Mouse (Mus musculus) ES-Bruce4 (cell line): ENCODE data around the gene Rhot1. TPM values are rescaled to one million over a fixed set of nuclear protein-coding genes. Genes with fewer than 3 reads are reported as not detected.
A peak's percentile ranks its signal among the peaks of the same experiment; 100 is the strongest.

Experiments
- H3K27ac ChIP-seq: 2 replicates; pipeline ENCODE4 v1.5.1; 2012; ENCODE audit warnings: low read length, inconsistent platforms; ENCODE audit not compliant: insufficient read depth
- H3K27me3 ChIP-seq: 2 replicates; pipeline ENCODE4 v1.6.1; 2012; ENCODE audit warnings: mild to moderate bottlenecking, low read length, inconsistent platforms; ENCODE audit not compliant: control insufficient read depth, poor library complexity, insufficient read depth, severe bottlenecking
- H3K36me3 ChIP-seq: 2 replicates; pipeline ENCODE4 v1.6.1; 2012; ENCODE audit warnings: inconsistent platforms, mild to moderate bottlenecking, low read length, moderate library complexity; ENCODE audit not compliant: control insufficient read depth, poor library complexity, insufficient read depth, severe bottlenecking
- H3K4me1 ChIP-seq: one replicate; pipeline ENCODE4 v1.8.1; 2011; ENCODE audit warnings: low read length; ENCODE audit not compliant: control insufficient read depth, insufficient read depth
- H3K4me3 ChIP-seq: 2 replicates; pipeline ENCODE4 v1.5.1; 2011; ENCODE audit warnings: low read depth, mild to moderate bottlenecking, low read length
- H3K9ac ChIP-seq: 2 replicates; pipeline ENCODE4 v1.6.1; 2012; ENCODE audit warnings: low read depth, mild to moderate bottlenecking, inconsistent platforms; ENCODE audit not compliant: poor library complexity, severe bottlenecking
- H3K9me3 ChIP-seq: replicated peaks from 2 replicates; pipeline ENCODE4 v1.6.1; 2012; ENCODE audit warnings: mild to moderate bottlenecking, low read length, inconsistent platforms; ENCODE audit not compliant: control insufficient read depth, poor library complexity, insufficient read depth, severe bottlenecking
- CTCF ChIP-seq: IDR thresholded peaks from one replicate; pipeline ENCODE4 v1.8.1; 2011; ENCODE audit warnings: low read depth, low read length
- EP300 ChIP-seq: IDR thresholded peaks from 2 replicates; pipeline ENCODE4 v1.6.1; 2011; ENCODE audit warnings: low read depth, low read length; ENCODE audit not compliant: insufficient read depth
- POLR2A ChIP-seq: IDR thresholded peaks from one replicate; pipeline ENCODE4 v1.8.1; 2011; ENCODE audit warnings: low read length; ENCODE audit not compliant: insufficient read depth
- polyA plus RNA-seq: library from polyadenylated mRNA; stranded (reverse); fragments of >200 nt; gene quantifications from 2 replicates; pipeline ENCODE4 v1.2.4, GENCODE M21; 2011; ENCODE audit warnings: low read depth; ENCODE audit not compliant: missing spikeins, insufficient read depth, insufficient read length

Gene Rhot1
- 52.5 and 52.9 TPM in 2 replicates for polyA plus RNA-seq

- peak within 1 kb of the TSS; percentile 28 for H3K27ac ChIP-seq
- H3K36me3 ChIP-seq = no peaks in the 10 kb centered on the region; the same call in none of the 2 replicates
- peak; percentile 38; the same call in 1 of the 2 replicates for TF ChIP-seq EP300
- peak; percentile 25 for TF ChIP-seq POLR2A
- peak; percentile 76 for TF ChIP-seq CTCF
Measured at GRCm38 (mm10) chr11:80208860-80209800, at the start of gene Rhot1. Rhot1 (plus strand) TSS chr11:80209019.

DNA sequence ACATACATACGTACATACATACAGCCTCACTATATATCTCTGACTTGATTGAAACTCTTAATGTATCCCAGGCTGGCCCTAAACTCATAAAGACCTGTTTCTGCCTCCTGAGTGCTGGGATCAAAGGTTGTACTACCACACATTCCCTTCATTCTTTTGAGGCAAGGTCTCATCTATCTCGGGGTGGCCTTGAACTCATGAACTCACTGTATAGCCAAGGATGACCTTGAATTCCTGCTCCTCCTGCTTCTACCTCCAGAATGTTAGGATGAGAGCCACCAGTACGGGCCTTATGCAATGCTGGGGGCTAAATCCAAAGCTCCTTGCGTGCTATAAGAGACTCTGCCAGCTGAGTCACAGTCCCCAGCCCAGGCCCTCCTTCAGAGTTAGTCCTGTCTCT lies 47.8 kb upstream of the Rhot1 start:
- Histone ChIP-seq H3K36me3 (no peaks in the 10 kb centered on the region), H3K27ac (no peak overlapping the region), H3K4me3 (no peak overlapping the region), H3K9me3 (no peaks in the 10 kb centered on the region), H3K9ac (no peak overlapping the region), H3K27me3 (no peaks in the 10 kb centered on the region), H3K4me1 (peaks cover 1% of the 10 kb centered on the region)
- TF ChIP-seq CTCF (no peak), EP300 (no peak), POLR2A (no peak)

More at GRCm38 (mm10) chr11:80208860-80209800, at the start of gene Rhot1:
- H3K4me1 ChIP-seq = no peaks in the 10 kb centered on the region
- H3K9ac ChIP-seq = peak within 1 kb of the TSS; percentile 64
- peak within 1 kb of the TSS; percentile 83 for H3K4me3 ChIP-seq
- no peaks in the 10 kb centered on the region for H3K9me3 ChIP-seq
- H3K27me3 ChIP-seq = no peaks in the 10 kb centered on the region

DNA sequence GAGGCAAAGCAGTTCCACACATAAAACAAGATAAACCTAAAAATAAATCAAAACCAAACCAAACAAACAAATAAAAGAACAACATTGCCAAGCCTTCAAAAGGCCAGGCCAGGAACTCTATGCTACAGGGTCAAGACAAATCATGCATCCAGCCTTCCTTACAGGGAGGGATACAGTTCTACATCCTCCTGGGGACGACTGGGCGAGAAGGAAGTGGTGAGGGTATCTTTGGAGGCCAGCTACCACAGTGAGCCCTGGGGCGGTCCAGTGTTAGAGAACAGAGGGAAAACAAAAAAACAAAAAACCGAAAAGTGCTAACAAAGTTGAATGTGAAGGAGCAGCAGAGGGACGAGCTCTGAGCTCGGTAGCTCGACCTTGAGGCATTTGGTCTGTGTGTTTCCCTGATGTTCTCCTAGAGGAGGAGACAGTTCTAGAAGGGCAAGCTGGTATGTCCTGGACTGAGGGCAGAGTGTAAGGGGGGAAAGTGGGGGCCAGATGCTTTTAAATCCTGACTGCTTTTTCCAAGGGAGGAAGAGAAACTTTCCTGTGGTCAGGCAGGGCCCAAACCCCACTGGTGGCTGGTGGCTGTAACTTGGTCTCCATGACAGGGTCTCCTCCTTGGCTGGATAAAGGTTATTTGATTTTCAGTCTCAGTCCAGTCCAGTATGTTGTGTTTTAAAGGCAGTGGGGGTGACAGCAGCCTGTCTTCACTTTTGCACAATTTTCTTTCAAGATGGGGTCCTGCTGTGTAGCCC lies 45.3 kb upstream of the Rhot1 start:
- no peaks in the 10 kb centered on the region for H3K27me3 ChIP-seq
- H3K4me3 ChIP-seq = no peak overlapping the region
- no peak overlapping the region for H3K9ac ChIP-seq
- H3K9me3 ChIP-seq = no peaks in the 10 kb centered on the region
- no peaks in the 10 kb centered on the region for H3K36me3 ChIP-seq
- TF ChIP-seq POLR2A (no peak), EP300 (no peak), CTCF (no peak)
- H3K27ac ChIP-seq = no peak overlapping the region
- peaks cover 3% of the 10 kb centered on the region for H3K4me1 ChIP-seq

- Histone ChIP-seq H3K27ac (no peak overlapping the region), H3K36me3 (no peaks in the 10 kb centered on the region)
- TF ChIP-seq CTCF = no peak
- TF ChIP-seq EP300 = no peak
- no peak for TF ChIP-seq POLR2A
Measured at GRCm38 (mm10) chr11:80164224-80164623, 44.6 kb upstream of the Rhot1 start.

DNA sequence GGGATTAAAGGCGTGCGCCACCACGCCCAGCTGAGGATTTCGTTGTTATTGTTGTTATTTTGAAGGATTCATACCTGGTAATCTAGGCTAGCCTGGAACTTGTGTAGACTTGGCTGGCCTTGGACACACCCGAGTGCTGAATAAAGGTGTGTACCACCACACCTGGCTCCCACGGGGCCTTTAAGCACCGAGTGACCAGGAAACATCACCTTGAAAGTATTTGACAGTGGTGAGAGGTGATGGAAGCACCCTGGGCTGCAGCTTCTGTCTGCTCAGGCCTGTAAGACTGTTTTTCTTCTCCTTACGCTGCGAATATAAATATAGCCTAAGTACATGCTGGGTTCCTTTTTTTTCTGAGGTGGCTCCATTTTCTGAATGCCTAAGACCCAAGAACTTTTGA lies 40.7 kb upstream of the Rhot1 start:
- peaks cover 7% of the 10 kb centered on the region for H3K4me1 ChIP-seq
- no peak overlapping the region for H3K27ac ChIP-seq
- H3K9ac ChIP-seq = no peak overlapping the region
- no peak overlapping the region for H3K4me3 ChIP-seq
- no peaks in the 10 kb centered on the region for H3K36me3 ChIP-seq
- no peaks in the 10 kb centered on the region for H3K9me3 ChIP-seq
- no peak for TF ChIP-seq CTCF
- TF ChIP-seq EP300 = no peak
- TF ChIP-seq POLR2A = no peak
- H3K27me3 ChIP-seq = no peaks in the 10 kb centered on the region

More at GRCm38 (mm10) chr11:80164224-80164623, 44.6 kb upstream of the Rhot1 start:
- Histone ChIP-seq H3K4me1 (peaks cover 3% of the 10 kb centered on the region), H3K9me3 (no peaks in the 10 kb centered on the region), H3K4me3 (no peak overlapping the region), H3K27me3 (no peaks in the 10 kb centered on the region), H3K9ac (no peak overlapping the region)
